Mouse (Mus musculus): ENCODE measurements around the gene Arhgap23.
A peak's percentile ranks its signal among the peaks of the same experiment; 100 is the strongest.

Gene Arhgap23

GRCm38 (mm10) chr11:97509058-97509457, 93.7 kb downstream of the Arhgap23 start:
- DNase-seq = no peak

GRCm38 (mm10) chr11:97509715-97510485, 94.6 kb downstream of the Arhgap23 start:
- no peak for DNase-seq

GRCm38 (mm10) chr11:97510966-97511660, 95.8 kb downstream of the Arhgap23 start:
- DNase-seq = peak; percentile 81

GRCm38 (mm10) chr11:97511661-97512369, 96.5 kb downstream of the Arhgap23 start:
- no peak for DNase-seq

- DNase-seq = no peak
Measured at GRCm38 (mm10) chr11:97512511-97512910, 97.2 kb downstream of the Arhgap23 start.

- no peak for DNase-seq
Measured at GRCm38 (mm10) chr11:97513066-97513465, 97.7 kb downstream of the Arhgap23 start.

- no peak for DNase-seq
Measured at GRCm38 (mm10) chr11:97520541-97520940, 105.2 kb downstream of the Arhgap23 start.

- peak; percentile 40 for DNase-seq
Measured at GRCm38 (mm10) chr11:97521741-97522474, 106.6 kb downstream of the Arhgap23 start.

- no peak for DNase-seq
Measured at GRCm38 (mm10) chr11:97523107-97523506, 107.8 kb downstream of the Arhgap23 start.

GRCm38 (mm10) chr11:97523827-97524261, 108.5 kb downstream of the Arhgap23 start:
- peak; percentile 60 for DNase-seq

GRCm38 (mm10) chr11:97524306-97524705, 109.0 kb downstream of the Arhgap23 start:
- DNase-seq = peak; percentile 35

GRCm38 (mm10) chr11:97525313-97525712, 110.0 kb downstream of the Arhgap23 start:
- no peak for DNase-seq

GRCm38 (mm10) chr11:97528282-97528808, 113.0 kb downstream of the Arhgap23 start:
- DNase-seq = no peak

GRCm38 (mm10) chr11:97530069-97530468, 114.7 kb downstream of the Arhgap23 start:
- DNase-seq = no peak

GRCm38 (mm10) chr11:97530961-97531360, 115.6 kb downstream of the Arhgap23 start:
- DNase-seq = no peak

GRCm38 (mm10) chr11:97531381-97532260, 116.3 kb downstream of the Arhgap23 start:
- peak; percentile 93 for DNase-seq

GRCm38 (mm10) chr11:97532354-97532753, 117.0 kb downstream of the Arhgap23 start:
- no peak for DNase-seq

- DNase-seq = peak; percentile 60
Measured at GRCm38 (mm10) chr11:97532950-97533582, 117.7 kb downstream of the Arhgap23 start.

- no peak for DNase-seq
Measured at GRCm38 (mm10) chr11:97533653-97534052, 118.3 kb downstream of the Arhgap23 start.

GRCm38 (mm10) chr11:97534442-97535307, 119.3 kb downstream of the Arhgap23 start:
- peak; percentile 58 for DNase-seq
